Mouse (Mus musculus): Measurements from ENCODE around the gene Brsk1.

- TF ChIP-seq CTCF (conservative IDR thresholded peaks at IDR 0.05; ENCODE audit: low read length) (no peak), POU5F1 (IDR thresholded peaks at IDR 0.05; ENCODE audit: borderline replicate concordance, low read length) (no peak)
Observed at GRCm38 (mm10) chr7:4666871-4667270, 23.5 kb upstream of the Brsk1 start.
